Mouse (Mus musculus) embryo, embryonic 10 days (tissue): ENCODE measurements at regions not wholly inside any gene's neighbourhood (a gene's known extent, or its start where the extent isn't known, plus 50 kb on each side); places are given as distances from the start of the nearest gene placed in this dataset.

Experiments
- DNase-seq: peaks from one replicate; pipeline ENCODE4 v3.0.0-alpha.2; 2015; ENCODE audit warnings: low spot score

DNA sequence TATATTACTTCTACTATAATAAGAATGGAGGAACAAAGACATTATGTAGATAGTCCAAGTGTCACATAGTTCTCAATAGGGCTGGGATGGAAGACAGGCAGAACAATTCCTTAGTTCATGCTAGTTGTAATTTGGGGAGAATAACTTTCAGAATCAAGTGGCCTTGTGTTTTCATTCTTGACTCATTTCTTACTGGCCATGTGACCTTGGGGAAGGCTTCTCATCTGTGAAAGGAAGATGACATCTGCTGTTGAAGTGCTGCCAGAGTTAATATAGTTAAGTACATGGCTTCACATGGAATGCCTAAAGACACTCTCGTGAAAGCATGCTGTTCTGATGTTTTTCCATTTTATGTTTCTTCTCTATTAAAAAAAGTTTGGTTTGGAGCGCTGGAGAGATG is 146.2 kb upstream of the Nr5a2 start:
- DNase-seq, result no peak

DNA sequence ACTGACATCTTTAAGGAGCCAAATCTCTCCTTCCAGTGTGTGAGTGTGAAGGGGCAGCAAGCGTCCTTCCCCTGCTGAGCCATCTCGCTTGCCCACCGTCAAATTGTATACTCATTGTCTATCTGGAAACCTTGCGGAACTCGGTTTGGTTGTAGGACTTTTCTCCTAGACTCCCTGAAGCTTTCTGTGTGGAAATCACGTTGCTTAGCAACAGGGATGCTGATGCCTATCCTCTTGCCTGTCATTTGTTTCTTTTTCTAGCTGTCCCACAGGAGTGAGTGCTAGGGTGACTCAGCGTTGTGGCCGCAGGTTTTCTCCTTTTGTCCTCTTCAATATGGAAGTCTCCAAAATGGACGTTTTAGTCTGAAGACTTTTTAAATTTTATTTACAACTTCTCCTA is 131.5 kb upstream of the Nr5a2 start:
- peak; percentile 72 for DNase-seq

DNA sequence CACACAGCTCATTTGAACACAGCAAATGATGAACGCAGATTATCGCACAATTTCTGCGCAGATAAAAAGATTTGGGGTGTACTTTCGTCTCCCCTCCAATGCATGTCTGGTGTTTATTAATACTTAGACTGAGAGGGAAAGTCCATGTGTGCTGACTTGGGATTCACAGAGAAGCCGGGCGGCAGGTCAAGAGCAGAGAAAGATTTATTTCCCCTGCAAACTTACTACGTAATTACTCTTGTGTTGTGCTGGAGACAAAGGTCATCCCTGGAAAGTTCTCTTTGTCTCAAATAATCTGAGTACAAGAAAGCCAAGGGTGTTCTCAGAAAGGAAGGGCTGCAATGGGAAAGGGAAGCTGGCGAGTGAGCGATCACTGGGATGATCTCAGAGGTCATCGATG is 127.9 kb upstream of the Nr5a2 start:
- DNase-seq, result no peak

DNA sequence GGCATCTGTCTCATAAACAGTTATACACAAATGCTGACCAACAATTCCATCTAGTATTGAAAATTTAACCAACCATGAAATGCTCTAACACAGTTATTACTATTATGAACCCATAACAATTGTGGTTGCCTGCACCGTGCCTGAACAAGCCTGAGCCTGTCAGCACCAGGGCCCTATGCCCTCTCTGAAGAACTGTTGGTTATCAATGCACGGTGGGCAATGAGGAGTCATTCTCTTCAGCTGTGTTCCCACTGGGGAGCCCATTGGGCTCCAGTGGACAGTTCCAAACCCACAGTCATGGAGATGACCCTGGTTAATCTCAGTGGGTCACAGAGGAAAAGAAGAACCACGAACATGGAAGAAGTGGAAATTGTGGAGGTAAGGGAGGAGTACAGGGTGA is 126.5 kb upstream of the Nr5a2 start:
- no peak for DNase-seq

- DNase-seq, result no peak
Measured at GRCm38 (mm10) chr1:137083500-137083899, 123.3 kb upstream of the Nr5a2 start.

DNA sequence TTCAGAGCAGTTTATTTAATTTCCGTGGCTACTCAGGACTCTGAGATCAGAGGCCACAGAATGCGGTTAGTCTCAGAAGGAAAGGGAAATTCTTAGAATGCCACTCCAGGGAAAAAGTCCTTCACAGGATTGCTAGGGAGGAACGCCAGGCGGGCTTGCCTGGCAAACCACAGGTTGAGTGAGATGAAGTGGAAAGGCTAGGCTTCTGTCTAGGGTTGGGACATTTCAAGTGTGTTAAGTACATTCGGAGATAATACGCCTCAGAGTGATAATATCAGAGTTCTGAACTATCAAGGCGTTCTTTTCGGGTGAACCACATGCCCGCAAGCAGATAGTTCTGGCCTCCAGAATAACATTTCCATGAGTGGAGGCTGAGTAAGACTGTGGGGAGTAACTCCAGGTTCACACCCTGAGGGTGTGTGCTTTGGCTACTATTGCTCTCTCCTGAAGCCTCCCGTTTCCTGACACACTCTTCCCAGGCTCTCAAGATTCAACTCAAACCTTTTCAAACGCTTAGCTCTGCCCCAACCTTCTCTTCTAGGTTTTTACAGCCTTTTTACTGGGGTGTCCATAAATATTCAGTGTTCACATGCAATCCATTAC is 119.3 kb upstream of the Nr5a2 start:
- DNase-seq, result peak; percentile 12

DNA sequence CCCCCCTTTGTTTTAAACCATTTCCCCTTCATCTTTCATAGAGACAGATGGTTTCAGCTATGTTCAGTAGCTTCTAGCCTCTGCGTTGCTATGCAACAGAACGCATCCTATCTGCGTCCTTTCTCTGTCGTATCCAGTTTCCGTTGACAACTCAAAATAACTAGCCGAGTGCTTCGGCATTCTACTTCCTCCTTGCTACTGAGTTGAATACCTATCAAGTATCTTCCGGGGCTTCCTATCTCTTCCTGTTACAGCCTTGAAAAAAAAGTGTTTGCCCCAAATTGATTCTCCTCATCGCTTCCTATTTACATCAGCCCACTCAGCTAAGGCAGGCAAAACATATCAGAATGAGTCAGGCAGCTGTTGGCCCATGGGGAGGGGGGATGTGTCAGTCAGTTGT is 114.5 kb upstream of the Nr5a2 start:
- peak; percentile 56 for DNase-seq

DNA sequence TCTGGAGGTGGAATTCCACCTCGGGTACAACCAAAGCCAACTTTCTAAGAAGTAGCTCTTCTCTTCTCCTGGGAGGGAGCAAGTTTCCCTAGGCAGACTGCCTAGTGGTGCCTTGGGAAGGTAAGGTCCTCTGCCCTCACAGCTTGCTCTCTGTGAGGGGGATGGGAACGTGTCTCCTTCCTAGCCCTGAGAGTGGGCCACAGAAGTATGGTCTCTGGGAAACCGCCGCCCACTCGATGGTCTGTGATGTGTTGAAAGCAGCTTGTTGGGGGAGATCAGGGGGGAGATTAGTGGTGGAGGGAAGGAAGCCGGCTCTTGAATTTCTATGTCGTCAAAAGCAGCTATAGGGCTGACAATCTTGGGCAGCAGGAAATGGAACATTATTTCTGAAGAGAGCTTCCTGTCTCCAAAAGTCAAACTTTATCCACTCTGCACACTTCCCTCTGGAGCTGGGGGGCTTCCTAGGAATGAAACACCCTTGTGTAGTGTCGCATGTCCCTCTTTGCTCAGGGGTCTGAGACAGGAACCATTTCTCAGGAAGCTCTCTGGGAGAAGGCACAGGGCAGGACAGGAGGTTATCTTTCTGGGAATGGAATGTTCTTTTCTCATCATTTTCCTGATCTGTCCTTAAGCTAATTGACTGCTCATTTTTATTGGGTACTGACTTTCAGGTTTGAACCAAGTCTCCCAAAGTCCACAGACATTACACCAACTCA is 113.8 kb upstream of the Nr5a2 start:
- DNase-seq, result no peak

DNA sequence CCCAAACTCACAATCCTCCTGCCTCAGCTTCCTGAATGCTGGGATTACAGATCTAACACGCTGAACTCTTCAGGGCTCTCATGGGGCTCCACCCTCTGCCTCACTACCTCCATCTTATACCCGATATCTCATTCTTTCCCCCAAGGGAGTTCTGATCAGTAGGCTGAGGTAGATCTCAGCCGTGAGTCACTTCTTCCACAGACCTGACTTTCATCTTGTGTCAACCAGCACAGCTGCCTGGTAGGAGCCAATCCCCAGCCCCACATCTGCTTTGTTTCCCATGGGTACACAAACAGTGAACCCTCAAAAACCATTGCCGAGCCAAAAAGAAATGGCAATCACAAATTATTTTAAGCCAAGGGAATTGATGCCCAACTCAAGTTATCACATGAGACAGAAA is 100.7 kb upstream of the Nr5a2 start:
- DNase-seq, result no peak

DNA sequence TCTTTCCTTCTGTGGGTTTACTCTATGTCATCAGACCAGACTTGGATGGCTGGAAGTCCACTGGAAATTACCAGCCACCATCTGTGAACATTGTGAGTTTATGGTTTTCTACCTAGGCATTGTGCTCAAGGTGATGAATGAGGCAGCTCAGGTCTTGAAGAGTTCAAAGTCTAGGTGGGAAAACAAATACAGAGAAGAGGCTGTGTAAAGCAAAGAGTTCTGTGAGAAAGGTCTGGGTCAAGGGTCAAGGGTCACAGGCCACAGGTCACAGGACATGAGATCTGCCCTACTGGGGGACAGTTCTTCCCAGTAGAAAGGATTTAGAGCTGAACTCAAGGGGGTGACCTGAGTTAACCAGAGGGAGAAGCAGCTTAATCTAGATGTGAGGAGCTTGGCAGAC is 92.9 kb upstream of the Nr5a2 start:
- DNase-seq, result no peak

- no peak for DNase-seq
Measured at GRCm38 (mm10) chr1:137051515-137051914, 91.3 kb upstream of the Nr5a2 start.

DNA sequence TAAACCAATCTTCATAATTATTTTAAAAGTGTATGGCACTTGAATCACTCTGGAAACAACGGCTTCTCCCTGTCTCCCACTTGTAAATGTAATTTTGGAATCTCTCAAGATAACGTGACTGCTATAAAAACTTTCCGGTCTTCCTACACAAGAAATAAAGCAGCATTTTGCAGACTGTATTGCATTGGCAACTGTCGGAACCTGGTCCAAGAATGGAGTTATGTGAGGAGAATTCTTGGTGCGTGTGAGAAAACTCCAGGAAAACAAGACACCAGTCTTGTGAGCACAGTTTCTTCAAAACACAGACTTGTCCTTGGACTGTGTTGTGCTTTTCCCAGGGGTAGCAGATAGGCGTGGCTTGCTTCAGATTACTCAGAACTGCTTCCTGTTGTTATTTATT is 83.8 kb upstream of the Nr5a2 start:
- no peak for DNase-seq

GRCm38 (mm10) chr1:137042414-137043010 is 82.3 kb upstream of the Nr5a2 start:
- no peak for DNase-seq

- DNase-seq, result no peak
Measured at GRCm38 (mm10) chr1:137040898-137041297, 80.7 kb upstream of the Nr5a2 start.

GRCm38 (mm10) chr1:137034586-137034985 is 74.3 kb upstream of the Nr5a2 start:
- no peak for DNase-seq

GRCm38 (mm10) chr1:137033679-137034078 is 73.4 kb upstream of the Nr5a2 start:
- no peak for DNase-seq

GRCm38 (mm10) chr1:137023706-137024105 is 63.5 kb upstream of the Nr5a2 start:
- no peak for DNase-seq

DNA sequence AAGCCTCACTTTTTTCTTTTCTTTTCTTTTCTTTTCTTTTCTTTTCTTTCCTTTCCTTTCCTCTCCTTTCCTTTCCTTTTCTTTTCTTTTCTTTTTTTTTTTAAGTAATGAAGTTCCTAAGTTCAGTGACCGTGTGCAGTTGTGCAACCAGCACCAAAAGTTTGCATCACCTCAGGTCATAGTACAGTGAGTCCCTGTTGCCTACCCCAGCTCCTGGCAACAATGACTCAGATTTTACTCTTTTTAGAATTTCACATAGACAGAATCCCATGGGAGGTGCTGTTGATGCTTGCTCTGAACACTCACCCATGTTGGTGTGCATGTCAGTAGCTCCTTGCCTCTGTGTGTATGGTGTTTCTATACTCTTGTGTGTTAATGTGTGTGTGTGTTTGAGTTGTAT is 60.3 kb upstream of the Nr5a2 start:
- DNase-seq, result no peak

DNA sequence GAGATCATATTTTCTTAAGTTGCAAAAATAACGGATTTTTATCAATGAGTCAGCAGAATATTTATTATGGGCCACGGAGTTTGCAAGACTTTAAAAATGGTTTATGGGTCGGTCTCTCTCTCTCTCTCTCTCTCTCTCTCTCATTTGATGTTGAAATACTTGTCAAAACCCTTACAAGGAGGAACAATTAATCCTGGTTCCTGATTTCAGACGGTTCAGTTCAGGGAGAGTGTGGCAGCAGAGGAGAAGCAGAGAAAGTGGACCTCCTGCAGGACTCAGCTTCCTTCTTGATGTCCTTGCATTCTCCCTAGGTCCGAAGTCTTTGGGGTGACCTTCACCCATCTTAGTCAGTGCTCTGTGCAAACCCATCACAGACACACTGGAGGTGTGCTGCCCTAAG is 57.4 kb upstream of the Nr5a2 start:
- DNase-seq, result no peak

- no peak for DNase-seq
Measured at GRCm38 (mm10) chr1:137010240-137010926, 50.1 kb upstream of the Nr5a2 start.
